Mouse (Mus musculus): ENCODE data around the gene Rpl29. TPM values are rescaled to one million over a fixed set of nuclear protein-coding genes. Genes with fewer than 3 reads are reported as not detected.

Rpl29 gene
- total and polyA plus RNA-seq, 3 experiments: 1,058 to 1,867 (median 1,257) TPM

DNA sequence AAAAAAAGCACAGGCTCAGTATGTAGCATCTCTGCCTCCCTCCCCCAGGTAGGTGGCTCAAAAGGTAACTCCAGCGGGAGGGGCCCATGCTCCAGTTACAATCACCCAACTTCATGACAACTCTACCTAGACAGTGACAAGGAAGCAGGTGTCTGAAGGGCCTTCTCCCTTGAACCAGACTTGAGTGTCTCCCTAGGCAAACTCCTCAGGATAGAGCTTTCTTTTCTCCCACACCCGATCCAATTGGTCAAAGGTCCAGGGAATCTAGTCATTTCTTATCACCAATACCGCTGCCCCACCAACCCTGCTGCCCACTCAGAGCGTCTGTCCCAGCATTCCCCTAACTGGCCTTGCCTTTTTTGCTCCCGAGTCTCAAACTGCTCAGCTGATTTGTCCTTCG lies 37.5 kb downstream of the Rpl29 start:
- TF ChIP-seq GABPA (IDR thresholded peaks at IDR 0.05; ENCODE audit: insufficient replicate concordance, low read depth, low read length) (no peak), NRF1 (IDR thresholded peaks at IDR 0.05; ENCODE audit: low read depth, low read length) (no peak), HCFC1 (IDR thresholded peaks at IDR 0.05; ENCODE audit: low read depth, low read length) (no peak), ZKSCAN1 (IDR thresholded peaks at IDR 0.05; ENCODE audit: borderline replicate concordance, low read depth, low read length) (no peak), JUND (conservative IDR thresholded peaks at IDR 0.05; ENCODE audit: low read depth, low read length) (no peak), JUN (IDR thresholded peaks at IDR 0.05; ENCODE audit: insufficient read depth, low read depth, low read length) (no peak), UBTF (IDR thresholded peaks at IDR 0.05; ENCODE audit: low read depth, low read length) (no peak), ZNF384 (IDR thresholded peaks at IDR 0.05; ENCODE audit: low read depth, low read length) (no peak), CHD1 (IDR thresholded peaks at IDR 0.05; ENCODE audit: low read depth, low read length) (no peak), E2F4 (IDR thresholded peaks at IDR 0.05; ENCODE audit: insufficient replicate concordance, low read depth, low read length) (no peak), USF2 (conservative IDR thresholded peaks at IDR 0.05; ENCODE audit: low read depth, low read length) (no peak), TCF12 (IDR thresholded peaks at IDR 0.05; ENCODE audit: low read depth, low read length) (no peak), IRF4 (IDR thresholded peaks at IDR 0.05; ENCODE audit: low read depth, low read length) (no peak), TBP (conservative IDR thresholded peaks at IDR 0.05; ENCODE audit: low read depth, low read length) (no peak), MAZ (IDR thresholded peaks at IDR 0.05; ENCODE audit: low read depth, low read length) (no peak), PAX5 (IDR thresholded peaks at IDR 0.05; ENCODE audit: low read length) (no peak), POLR2AphosphoS2 (IDR thresholded peaks at IDR 0.05; ENCODE audit: low read depth, low read length) (no peak), CTCF (conservative IDR thresholded peaks at IDR 0.05 in 1 of 2, IDR thresholded peaks at IDR 0.05 in 1 of 2; ENCODE audit: low read depth in 2 of 2, low read length in 2 of 2) (no peak), NELFE (IDR thresholded peaks at IDR 0.05; ENCODE audit: low read depth, low read length) (no peak)
- H3K4me1 ChIP-seq (ENCODE audit: control insufficient read depth in 1 of 2, insufficient read depth in 2 of 2): no peaks in the 10 kb centered on the region

DNA sequence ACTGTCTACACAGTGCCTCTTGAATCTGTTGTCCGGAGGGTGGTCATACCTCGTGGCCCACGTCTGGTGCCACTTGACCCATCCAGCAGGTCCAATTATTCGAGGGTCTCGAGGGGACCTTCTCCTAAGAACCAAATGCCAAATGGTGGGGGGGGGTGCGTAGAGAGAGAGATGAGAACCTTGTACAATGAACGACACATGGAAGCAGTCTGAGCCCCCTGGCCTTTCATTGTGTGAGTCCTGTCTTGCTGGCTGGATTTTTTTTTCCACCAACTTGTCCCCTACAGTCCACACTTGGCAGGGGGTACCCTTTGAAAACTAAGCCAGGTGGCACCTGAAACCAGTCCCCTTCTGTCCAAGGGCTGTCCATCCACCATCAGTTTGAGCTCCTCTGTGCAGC lies 38.5 kb downstream of the Rpl29 start:
- H3K9ac ChIP-seq (ENCODE audit: insufficient read depth, low read depth): no peak overlapping the region
- H3K79me2 ChIP-seq (replicated peaks; ENCODE audit: control insufficient read depth, extremely low read depth, insufficient read depth, poor library complexity, severe bottlenecking): no peaks in the 10 kb centered on the region
- peaks cover 25 to 60% of the 10 kb centered on the region in 2 experiments for H3K36me3 ChIP-seq (replicated peaks in 1 of 2; ENCODE audit: control insufficient read depth in 1 of 2, insufficient read depth in 1 of 2, low read length in 1 of 2)
- peaks cover 0 to 8% of the 10 kb centered on the region in 2 experiments; a peak in 2 of 4 replicates for H3K4me1 ChIP-seq (ENCODE audit: control insufficient read depth in 1 of 2, insufficient read depth in 2 of 2)
- TF ChIP-seq USF2 (conservative IDR thresholded peaks at IDR 0.05; ENCODE audit: low read depth, low read length) (no peak), RAD21 (IDR thresholded peaks at IDR 0.05; ENCODE audit: low read depth, low read length) (no peak), ETS1 (conservative IDR thresholded peaks at IDR 0.05; ENCODE audit: low read depth, low read length) (no peak), ZKSCAN1 (IDR thresholded peaks at IDR 0.05; ENCODE audit: borderline replicate concordance, low read depth, low read length) (no peak), SIN3A (IDR thresholded peaks at IDR 0.05; ENCODE audit: low read length) (no peak), UBTF (IDR thresholded peaks at IDR 0.05; ENCODE audit: low read depth, low read length) (no peak), TCF12 (IDR thresholded peaks at IDR 0.05; ENCODE audit: low read depth, low read length) (no peak), IRF4 (IDR thresholded peaks at IDR 0.05; ENCODE audit: low read depth, low read length) (no peak), HCFC1 (IDR thresholded peaks at IDR 0.05; ENCODE audit: low read depth, low read length) (no peak), KAT2A (IDR thresholded peaks at IDR 0.05; ENCODE audit: insufficient replicate concordance, low read length) (no peak), GABPA (IDR thresholded peaks at IDR 0.05; ENCODE audit: insufficient replicate concordance, low read depth, low read length) (no peak), NELFE (IDR thresholded peaks at IDR 0.05; ENCODE audit: low read depth, low read length) (no peak), JUN (IDR thresholded peaks at IDR 0.05; ENCODE audit: insufficient read depth, low read depth, low read length) (no peak), TBP (conservative IDR thresholded peaks at IDR 0.05; ENCODE audit: low read depth, low read length) (no peak), CTCF (conservative IDR thresholded peaks at IDR 0.05 in 1 of 2, IDR thresholded peaks at IDR 0.05 in 1 of 2; ENCODE audit: low read depth in 2 of 2, low read length in 2 of 2) (no peak), ZC3H11A (IDR thresholded peaks at IDR 0.05; ENCODE audit: low read depth, low read length) (no peak), CHD1 (IDR thresholded peaks at IDR 0.05; ENCODE audit: low read depth, low read length) (no peak), POLR2A (IDR thresholded peaks at IDR 0.05; ENCODE audit: low read depth, low read length) (no peak)
- no peak for DNase-seq (ENCODE audit: extremely low read depth)
- H3K4me2 ChIP-seq (ENCODE audit: insufficient read depth, low read depth, poor library complexity, severe bottlenecking): no peak overlapping the region
- H3K27ac ChIP-seq (ENCODE audit: insufficient read depth, low read depth): no peak overlapping the region
- no peak overlapping the region for H3K4me3 ChIP-seq (replicated peaks in 1 of 3; ENCODE audit: low read depth in 2 of 3, low read length in 2 of 3, poor library complexity in 1 of 3)
- dilution Hi-C loops (cut with MboI; ENCODE audit: extremely low pct_ligation_motif_present, extremely low pct_unique_long_range_greater_than_20kb, low sequenced_read_pairs) (no loop called here), in situ Hi-C loops (cut with MboI; ENCODE audit: low pct_ligation_motif_present, low pct_unique_long_range_greater_than_20kb, low sequenced_read_pairs) (no loop called here)
- no peaks in the 10 kb centered on the region for H3K27me3 ChIP-seq (replicated peaks)
- peaks cover 16% of the 10 kb centered on the region for H3K9me3 ChIP-seq (replicated peaks; ENCODE audit: low read length)

More for the DNA sequence above, 37.5 kb downstream of the Rpl29 start:
- H3K4me3 ChIP-seq (replicated peaks in 1 of 3; ENCODE audit: low read depth in 2 of 3, low read length in 2 of 3, poor library complexity in 1 of 3): no peak overlapping the region
- H3K36me3 ChIP-seq (replicated peaks in 1 of 2; ENCODE audit: control insufficient read depth in 1 of 2, insufficient read depth in 1 of 2, low read length in 1 of 2): peaks cover 34 to 59% of the 10 kb centered on the region in 2 experiments
- H3K27ac ChIP-seq (ENCODE audit: insufficient read depth, low read depth): no peak overlapping the region
- no peaks in the 10 kb centered on the region for H3K27me3 ChIP-seq (replicated peaks)
- H3K79me2 ChIP-seq (replicated peaks; ENCODE audit: control insufficient read depth, extremely low read depth, insufficient read depth, poor library complexity, severe bottlenecking): no peaks in the 10 kb centered on the region
- peaks cover 16% of the 10 kb centered on the region for H3K9me3 ChIP-seq (replicated peaks; ENCODE audit: low read length)
- dilution Hi-C loops (cut with MboI; ENCODE audit: extremely low pct_ligation_motif_present, extremely low pct_unique_long_range_greater_than_20kb, low sequenced_read_pairs) (no loop called here), in situ Hi-C loops (cut with MboI; ENCODE audit: low pct_ligation_motif_present, low pct_unique_long_range_greater_than_20kb, low sequenced_read_pairs) (no loop called here)
- no peak overlapping the region for H3K4me2 ChIP-seq (ENCODE audit: insufficient read depth, low read depth, poor library complexity, severe bottlenecking)
- no peak for DNase-seq (ENCODE audit: extremely low read depth)
- no peak overlapping the region for H3K9ac ChIP-seq (ENCODE audit: insufficient read depth, low read depth)

All from CH12.LX (cell line).